Mouse (Mus musculus) heart, embryonic 11.5 days (tissue): Measurements from ENCODE around the gene Mbnl3. TPM values are rescaled to one million over a fixed set of nuclear protein-coding genes. Genes with fewer than 3 reads are reported as not detected.

Experiments
- ATAC-seq: fragments of 200-750 bp; cut with Nextera tagmentation; replicated peaks from 2 replicates; pipeline ENCODE4 v1.8.0; 2017; ENCODE audit warnings: moderate library complexity; ENCODE audit not compliant: insufficient number of reproducible peaks, low FRiP score, low TSS enrichment
- H3K27ac ChIP-seq: fragments of 300-500 bp; sonication (generic); 2 replicates; pipeline ENCODE4 v1.5.1; 2014; ENCODE audit warnings: mild to moderate bottlenecking, low read depth, low read length
- H3K27me3 ChIP-seq: fragments of 300-500 bp; sonication (generic); 2 replicates; pipeline ENCODE4 v1.6.1; 2014; ENCODE audit warnings: mild to moderate bottlenecking, low read length, mixed read lengths; ENCODE audit not compliant: control insufficient read depth, insufficient read depth
- H3K36me3 ChIP-seq: fragments of 300-500 bp; sonication (generic); 2 replicates; pipeline ENCODE4 v1.6.1; 2014; ENCODE audit warnings: mild to moderate bottlenecking, low read length, moderate library complexity, mixed read lengths; ENCODE audit not compliant: control insufficient read depth, insufficient read depth
- H3K4me1 ChIP-seq: fragments of 300-500 bp; sonication (generic); 2 replicates; pipeline ENCODE4 v1.6.1; 2014; ENCODE audit warnings: low read length; ENCODE audit not compliant: control insufficient read depth, insufficient read depth
- H3K4me2 ChIP-seq: fragments of 300-500 bp; sonication (generic); 2 replicates; pipeline ENCODE4 v1.6.1; 2014; ENCODE audit warnings: mild to moderate bottlenecking, moderate library complexity
- H3K4me3 ChIP-seq: fragments of 300-500 bp; sonication (generic); 2 replicates; pipeline ENCODE4 v1.5.1; 2014; ENCODE audit warnings: low read depth, low read length
- H3K9ac ChIP-seq: fragments of 300-500 bp; sonication (generic); 2 replicates; pipeline ENCODE4 v1.6.1; 2014; ENCODE audit warnings: mild to moderate bottlenecking, low read depth, low read length, moderate library complexity
- H3K9me3 ChIP-seq: fragments of 300-500 bp; sonication (generic); replicated peaks from 2 replicates; pipeline ENCODE4 v1.6.1; 2016; ENCODE audit warnings: low read length; ENCODE audit not compliant: control insufficient read depth
- WGBS: fragments of 180-500 bp; shearing (Covaris S2); extraction: QIAGEN DNeasy Blood & Tissue Kit; methylation state at CpG from one replicate; pipeline ENCODE4 v1.1.7; 2014; ENCODE audit not compliant: insufficient replicate concordance; 5-methylcytosine and 5-hydroxymethylcytosine counted together
- polyA plus RNA-seq: library from polyadenylated mRNA; unstranded; fragments of >200 nt; fragmentation: Nextera tagmentation; extraction: Ambion mirVana; gene quantifications from 2 replicates; pipeline ENCODE4 v1.2.1, GENCODE M21; 2014

The Mbnl3 gene
- polyA plus RNA-seq, 1 experiment from 2014 or later: 6.7 TPM

GRCm38 (mm10) chrX:51167976-51168375, 38.4 kb downstream of the Mbnl3 start:
- H3K36me3 ChIP-seq: no peaks in the 10 kb centered on the region
- no peaks in the 10 kb centered on the region for H3K4me1 ChIP-seq
- no peak overlapping the region for H3K4me3 ChIP-seq
- H3K9me3 ChIP-seq: no peaks in the 10 kb centered on the region
- H3K27me3 ChIP-seq: no peaks in the 10 kb centered on the region
- H3K27ac ChIP-seq: no peak overlapping the region
- no peak for ATAC-seq
- WGBS: 71% methylated on average over 3 of the region's 3 CpGs
- no peak overlapping the region for H3K9ac ChIP-seq
- H3K4me2 ChIP-seq: no peak overlapping the region

- H3K9me3 ChIP-seq: no peaks in the 10 kb centered on the region
- H3K4me3 ChIP-seq: no peak overlapping the region
- H3K4me1 ChIP-seq: no peaks in the 10 kb centered on the region
- H3K36me3 ChIP-seq: no peaks in the 10 kb centered on the region
- ATAC-seq: no peak
- WGBS: 79% methylated on average over 5 of the region's 5 CpGs
- H3K27ac ChIP-seq: no peak overlapping the region
- H3K27me3 ChIP-seq: no peaks in the 10 kb centered on the region
- no peak overlapping the region for H3K9ac ChIP-seq
- H3K4me2 ChIP-seq: no peak overlapping the region
Observed at GRCm38 (mm10) chrX:51164766-51165165, 41.6 kb downstream of the Mbnl3 start.

GRCm38 (mm10) chrX:51148436-51148835, 57.9 kb downstream of the Mbnl3 start:
- Histone ChIP-seq H3K9me3 (no peaks in the 10 kb centered on the region), H3K4me1 (no peaks in the 10 kb centered on the region), H3K4me2 (no peak overlapping the region), H3K27ac (no peak overlapping the region), H3K4me3 (no peak overlapping the region), H3K9ac (no peak overlapping the region), H3K27me3 (no peaks in the 10 kb centered on the region), H3K36me3 (no peaks in the 10 kb centered on the region)
- 50% methylated on average over 4 of the region's 4 CpGs for WGBS
- no peak for ATAC-seq

GRCm38 (mm10) chrX:51146351-51146750, 60.0 kb downstream of the Mbnl3 start:
- Histone ChIP-seq H3K9ac (no peak overlapping the region), H3K4me3 (no peak overlapping the region), H3K36me3 (no peaks in the 10 kb centered on the region), H3K27ac (no peak overlapping the region), H3K4me1 (no peaks in the 10 kb centered on the region; the same call in 1 of the 2 replicates), H3K27me3 (no peaks in the 10 kb centered on the region), H3K4me2 (no peak overlapping the region), H3K9me3 (no peaks in the 10 kb centered on the region)
- WGBS: 41% methylated on average over 4 of the region's 4 CpGs
- ATAC-seq: no peak

- no peak for ATAC-seq
- Histone ChIP-seq H3K36me3 (no peaks in the 10 kb centered on the region), H3K4me3 (no peak overlapping the region), H3K27me3 (no peaks in the 10 kb centered on the region), H3K9me3 (no peaks in the 10 kb centered on the region), H3K4me1 (no peaks in the 10 kb centered on the region; the same call in 1 of the 2 replicates), H3K9ac (no peak overlapping the region), H3K4me2 (no peak overlapping the region), H3K27ac (no peak overlapping the region)
- 37% methylated on average over 3 of the region's 3 CpGs for WGBS
Observed at GRCm38 (mm10) chrX:51140055-51140454, 66.3 kb downstream of the Mbnl3 start.

- Histone ChIP-seq H3K27me3 (no peaks in the 10 kb centered on the region), H3K36me3 (no peaks in the 10 kb centered on the region), H3K4me3 (no peak overlapping the region), H3K4me1 (no peaks in the 10 kb centered on the region), H3K9ac (no peak overlapping the region), H3K27ac (no peak overlapping the region), H3K4me2 (no peak overlapping the region), H3K9me3 (no peaks in the 10 kb centered on the region)
- 81% methylated on average over 3 of the region's 3 CpGs for WGBS
- ATAC-seq: no peak
Observed at GRCm38 (mm10) chrX:51131325-51131724, 75.0 kb downstream of the Mbnl3 start.

- H3K4me3 ChIP-seq: no peak overlapping the region
- 53% methylated on average over 4 of the region's 4 CpGs for WGBS
- H3K4me2 ChIP-seq: no peak overlapping the region
- H3K4me1 ChIP-seq: no peaks in the 10 kb centered on the region
- H3K27ac ChIP-seq: no peak overlapping the region
- H3K36me3 ChIP-seq: no peaks in the 10 kb centered on the region
- H3K9ac ChIP-seq: no peak overlapping the region
- H3K27me3 ChIP-seq: no peaks in the 10 kb centered on the region
- no peaks in the 10 kb centered on the region for H3K9me3 ChIP-seq
- no peak for ATAC-seq
Observed at GRCm38 (mm10) chrX:51102748-51103147, 103.6 kb downstream of the Mbnl3 start.

GRCm38 (mm10) chrX:51084972-51085371, 121.4 kb downstream of the Mbnl3 start:
- Histone ChIP-seq H3K27me3 (no peaks in the 10 kb centered on the region), H3K27ac (no peak overlapping the region), H3K4me3 (no peak overlapping the region), H3K36me3 (no peaks in the 10 kb centered on the region), H3K9me3 (no peaks in the 10 kb centered on the region), H3K4me2 (no peak overlapping the region), H3K4me1 (no peaks in the 10 kb centered on the region), H3K9ac (no peak overlapping the region)
- WGBS: 69% methylated on average over 6 of the region's 6 CpGs
- no peak for ATAC-seq

GRCm38 (mm10) chrX:51084211-51084610, 122.1 kb downstream of the Mbnl3 start:
- H3K36me3 ChIP-seq: no peaks in the 10 kb centered on the region
- H3K9ac ChIP-seq: no peak overlapping the region
- no peak overlapping the region for H3K4me3 ChIP-seq
- 69% methylated on average over 1 of the region's 1 CpGs for WGBS
- no peaks in the 10 kb centered on the region for H3K4me1 ChIP-seq
- ATAC-seq: no peak
- H3K27ac ChIP-seq: no peak overlapping the region
- H3K27me3 ChIP-seq: no peaks in the 10 kb centered on the region
- no peaks in the 10 kb centered on the region for H3K9me3 ChIP-seq
- H3K4me2 ChIP-seq: no peak overlapping the region
